Mouse (Mus musculus) heart, embryonic 12.5 days (tissue): ENCODE results near the gene Tcf20. TPM values are rescaled to one million over a fixed set of nuclear protein-coding genes. Genes with fewer than 3 reads are reported as not detected.

Experiments
- ATAC-seq: fragments of 200-750 bp; cut with Nextera tagmentation; 2 replicates; pipeline ENCODE4 v1.8.0; 2017; ENCODE audit warnings: moderate TSS enrichment, moderate library complexity; ENCODE audit not compliant: insufficient number of reproducible peaks, low FRiP score
- H3K27ac ChIP-seq: fragments of 300-500 bp; sonication (generic); 2 replicates; pipeline ENCODE4 v1.5.1; 2016; ENCODE audit warnings: mild to moderate bottlenecking, moderate library complexity; ENCODE audit not compliant: poor library complexity, severe bottlenecking
- H3K27me3 ChIP-seq: fragments of 300-500 bp; sonication (generic); replicated peaks from 2 replicates; pipeline ENCODE4 v1.6.1; 2016; ENCODE audit warnings: mild to moderate bottlenecking, moderate library complexity
- H3K36me3 ChIP-seq: fragments of 300-500 bp; sonication (generic); 2 replicates; pipeline ENCODE4 v1.6.1; 2016; ENCODE audit warnings: mild to moderate bottlenecking, moderate library complexity
- H3K4me1 ChIP-seq: fragments of 300-500 bp; sonication (generic); replicated peaks from 2 replicates; pipeline ENCODE4 v1.6.1; 2016; ENCODE audit warnings: mild to moderate bottlenecking
- H3K4me2 ChIP-seq: fragments of 300-500 bp; sonication (generic); 2 replicates; pipeline ENCODE4 v1.6.1; 2016; ENCODE audit warnings: mild to moderate bottlenecking, moderate library complexity
- H3K4me3 ChIP-seq: fragments of 300-500 bp; sonication (generic); 2 replicates; pipeline ENCODE4 v1.5.1; 2016; ENCODE audit warnings: mild to moderate bottlenecking
- H3K9ac ChIP-seq: fragments of 300-500 bp; sonication (generic); 2 replicates; pipeline ENCODE4 v1.6.1; 2016; ENCODE audit warnings: mild to moderate bottlenecking, moderate library complexity
- H3K9me3 ChIP-seq: fragments of 300-500 bp; sonication (generic); replicated peaks from 2 replicates; pipeline ENCODE4 v1.6.1; 2016; ENCODE audit warnings: mild to moderate bottlenecking, moderate library complexity
- WGBS: fragments of 180-500 bp; shearing (Covaris S2); methylation state at CpG from one replicate; pipeline ENCODE4 v1.1.7; 2016; 5-methylcytosine and 5-hydroxymethylcytosine counted together
- polyA plus RNA-seq: library from polyadenylated mRNA; unstranded; fragments of >200 nt; fragmentation: Nextera tagmentation; extraction: Ambion mirVana; gene quantifications from 2 replicates; pipeline ENCODE4 v1.2.1, GENCODE M21; 2016

Gene Tcf20
- polyA plus RNA-seq, 1 experiment from 2014 or later: 5.4 TPM

GRCm38 (mm10) chr15:82938155-82938569, 49.5 kb downstream of the Tcf20 start:
- Histone ChIP-seq H3K4me1 (peaks cover 59% of the 10 kb centered on the region), H3K27ac (peak overlapping the region; percentile 67), H3K27me3 (peaks cover 64% of the 10 kb centered on the region), H3K9ac (no peak overlapping the region), H3K36me3 (no peaks in the 10 kb centered on the region), H3K4me3 (peak overlapping the region; percentile 6; the same call in 1 of the 2 replicates), H3K9me3 (no peaks in the 10 kb centered on the region), H3K4me2 (peak overlapping the region; percentile 53)
- ATAC-seq: peak; percentile 62
- 9% methylated on average over 17 of the region's 17 CpGs for WGBS

DNA sequence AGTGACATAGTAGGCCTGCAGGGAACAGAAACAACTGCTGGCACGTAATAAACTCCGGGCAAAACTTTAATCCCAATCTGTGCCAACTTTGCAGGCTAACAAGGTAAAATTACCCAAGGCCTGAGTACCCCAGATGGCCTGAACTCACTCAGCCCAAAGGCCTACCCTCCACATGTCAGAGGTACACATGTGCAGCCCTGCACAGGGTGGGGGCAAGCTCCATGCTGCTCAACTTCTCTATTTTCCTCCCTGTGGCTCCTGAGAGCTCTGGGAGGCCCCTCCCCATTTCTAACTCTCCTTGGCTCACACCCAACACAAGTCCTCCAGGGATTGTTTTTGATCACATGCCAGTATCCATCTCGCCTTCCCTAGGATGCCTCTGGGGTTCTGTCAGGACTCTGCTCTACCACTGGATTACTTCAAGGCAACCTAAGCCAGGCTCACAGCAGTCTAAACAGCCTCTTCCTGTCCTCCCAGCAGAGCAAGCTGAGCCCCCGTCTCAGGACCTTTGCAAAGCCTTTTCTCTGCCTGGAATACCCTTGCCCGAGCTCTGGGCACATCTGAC, 50.2 kb downstream of the Tcf20 start:
- H3K36me3 ChIP-seq: no peaks in the 10 kb centered on the region
- H3K4me1 ChIP-seq: peaks cover 65% of the 10 kb centered on the region
- H3K4me3 ChIP-seq: peak overlapping the region; percentile 6; the same call in 1 of the 2 replicates
- H3K9ac ChIP-seq: peak overlapping the region; percentile 48
- peaks cover 60% of the 10 kb centered on the region for H3K27me3 ChIP-seq
- peak; percentile 27; the same call in 1 of the 2 replicates for ATAC-seq
- no peaks in the 10 kb centered on the region for H3K9me3 ChIP-seq
- H3K4me2 ChIP-seq: peak overlapping the region; percentile 53
- 38% methylated on average over 5 of the region's 5 CpGs for WGBS
- peak overlapping the region; percentile 67 for H3K27ac ChIP-seq

DNA sequence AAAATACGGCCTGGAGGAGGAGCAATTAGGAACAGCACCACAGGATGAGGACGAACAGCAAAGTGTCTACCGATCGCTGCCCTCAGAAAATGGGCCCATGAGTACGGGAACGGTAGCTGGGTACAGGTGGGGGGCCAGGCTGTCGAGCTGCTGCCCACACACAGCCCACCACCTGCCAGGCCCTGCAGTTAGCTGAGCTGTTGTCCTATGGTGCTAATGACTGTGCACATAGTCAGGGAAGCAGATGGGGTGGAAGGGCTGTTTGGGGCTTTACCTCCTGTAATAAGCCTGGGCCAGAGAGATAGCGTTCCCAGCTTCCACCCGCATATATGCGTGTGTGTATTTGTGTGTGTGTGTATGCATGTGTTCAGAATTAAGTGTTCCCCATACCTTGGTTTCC, 52.7 kb downstream of the Tcf20 start:
- no peak overlapping the region for H3K4me3 ChIP-seq
- H3K4me2 ChIP-seq: no peak overlapping the region
- no peaks in the 10 kb centered on the region for H3K9me3 ChIP-seq
- 85% methylated on average over 10 of the region's 10 CpGs for WGBS
- no peaks in the 10 kb centered on the region for H3K36me3 ChIP-seq
- H3K9ac ChIP-seq: no peak overlapping the region
- ATAC-seq: no peak
- no peak overlapping the region for H3K27ac ChIP-seq
- peaks cover 54% of the 10 kb centered on the region for H3K27me3 ChIP-seq
- H3K4me1 ChIP-seq: peaks cover 49% of the 10 kb centered on the region

DNA sequence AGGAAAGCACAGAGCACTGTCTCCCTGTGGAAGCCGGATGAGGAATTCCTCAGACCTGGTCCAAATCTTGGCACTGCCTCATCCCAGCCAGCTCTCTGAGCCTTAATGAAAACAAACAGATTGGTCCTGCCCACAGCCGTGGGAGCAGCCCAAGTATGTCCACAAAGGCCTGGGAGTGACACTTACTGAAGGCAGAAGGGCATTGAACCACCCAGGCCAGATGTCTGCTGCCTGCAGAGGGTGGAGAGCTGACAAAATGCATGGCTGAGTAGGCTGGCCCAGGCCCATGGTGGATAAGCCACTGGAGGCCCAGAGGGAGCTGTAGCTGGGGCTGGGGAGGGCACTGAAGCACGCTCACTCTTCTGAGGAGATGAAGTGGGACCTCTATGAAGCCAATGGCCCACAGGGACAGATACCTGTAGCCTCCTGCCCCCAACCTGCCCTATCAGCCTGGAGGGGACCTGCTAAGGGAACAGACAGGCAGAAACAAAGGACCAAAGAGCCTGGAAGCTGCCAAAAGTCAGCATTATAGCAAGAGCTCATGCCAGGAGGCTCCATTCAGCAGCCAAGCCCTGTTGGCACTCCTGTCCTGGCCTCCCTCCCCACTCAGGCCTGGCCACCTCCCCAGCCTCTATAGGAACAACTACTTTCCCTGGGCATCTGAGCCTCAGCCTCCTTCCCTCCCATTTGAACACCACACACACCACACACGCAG, 54.6 kb downstream of the Tcf20 start:
- H3K4me3 ChIP-seq: no peak overlapping the region
- H3K4me1 ChIP-seq: peaks cover 55% of the 10 kb centered on the region
- peaks cover 64% of the 10 kb centered on the region for H3K27me3 ChIP-seq
- no peak overlapping the region for H3K4me2 ChIP-seq
- H3K36me3 ChIP-seq: no peaks in the 10 kb centered on the region
- no peaks in the 10 kb centered on the region for H3K9me3 ChIP-seq
- H3K9ac ChIP-seq: no peak overlapping the region; the same call in 1 of the 2 replicates
- H3K27ac ChIP-seq: no peak overlapping the region
- 37% methylated on average over 4 of the region's 4 CpGs for WGBS
- ATAC-seq: 0 out of 2 replicates have a peak, but pooled peaks have one; percentile 13

- Histone ChIP-seq H3K9ac (no peak overlapping the region), H3K4me1 (peaks cover 55% of the 10 kb centered on the region), H3K27me3 (peaks cover 74% of the 10 kb centered on the region), H3K9me3 (no peaks in the 10 kb centered on the region), H3K27ac (no peak overlapping the region), H3K4me3 (no peak overlapping the region), H3K4me2 (no peak overlapping the region), H3K36me3 (no peaks in the 10 kb centered on the region)
- 91% methylated on average over 5 of the region's 5 CpGs for WGBS
- ATAC-seq: no peak
Observed at GRCm38 (mm10) chr15:82931436-82931835, 56.2 kb downstream of the Tcf20 start.

DNA sequence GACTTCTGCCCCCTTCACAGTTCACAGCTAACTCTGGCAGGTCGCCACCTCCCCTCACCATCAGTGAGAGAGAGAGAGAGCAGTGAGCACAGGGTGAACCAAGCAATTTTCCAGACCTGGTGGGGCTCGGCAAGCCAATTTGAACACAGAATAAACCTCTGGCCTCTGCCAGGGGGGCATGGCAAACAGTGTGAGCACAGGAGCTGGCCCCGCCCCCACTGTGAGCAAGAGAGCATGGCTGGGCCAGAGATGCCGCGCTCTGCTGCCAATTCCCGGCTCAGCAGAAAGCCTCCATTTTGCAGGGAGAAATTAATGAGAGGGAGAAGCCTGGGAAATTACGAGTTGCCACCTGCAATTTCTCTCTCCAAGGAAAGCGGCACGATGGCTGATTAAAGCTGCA, 58.1 kb downstream of the Tcf20 start:
- Histone ChIP-seq H3K9ac (0 out of 2 replicates have a peak overlapping the region, but pooled peaks have one; percentile 10), H3K36me3 (no peaks in the 10 kb centered on the region), H3K4me2 (no peak overlapping the region), H3K4me1 (peaks cover 69% of the 10 kb centered on the region), H3K27ac (no peak overlapping the region), H3K27me3 (peaks cover 66% of the 10 kb centered on the region), H3K9me3 (no peaks in the 10 kb centered on the region), H3K4me3 (no peak overlapping the region)
- WGBS: 41% methylated on average over 9 of the region's 9 CpGs
- ATAC-seq: no peak

GRCm38 (mm10) chr15:82928844-82929243, 58.8 kb downstream of the Tcf20 start:
- Histone ChIP-seq H3K9me3 (no peaks in the 10 kb centered on the region), H3K9ac (no peak overlapping the region), H3K4me2 (no peak overlapping the region), H3K36me3 (no peaks in the 10 kb centered on the region), H3K4me3 (no peak overlapping the region), H3K27me3 (peaks cover 63% of the 10 kb centered on the region), H3K4me1 (peaks cover 76% of the 10 kb centered on the region), H3K27ac (no peak overlapping the region)
- ATAC-seq: no peak
- 42% methylated on average over 8 of the region's 8 CpGs for WGBS

DNA sequence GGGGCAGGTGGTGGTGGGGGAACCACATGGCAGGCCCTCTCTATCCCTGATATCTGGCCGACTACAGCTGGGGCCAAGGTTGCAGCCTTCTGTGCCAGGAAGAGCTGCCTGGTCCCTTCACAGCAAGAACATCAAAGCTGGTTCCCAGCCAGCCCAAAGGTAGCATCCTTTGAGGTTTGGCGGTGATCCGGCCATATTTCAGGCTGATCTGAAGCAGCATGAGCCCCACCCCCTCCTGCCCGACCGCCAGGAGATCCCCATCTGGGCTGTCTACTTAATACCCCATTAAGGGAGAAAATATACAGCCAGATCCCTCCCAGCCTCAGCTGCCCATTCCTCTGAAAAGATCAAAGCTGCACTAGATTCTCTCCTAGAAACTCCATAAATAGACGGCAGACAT, 59.6 kb downstream of the Tcf20 start:
- Histone ChIP-seq H3K27ac (no peak overlapping the region), H3K27me3 (peaks cover 63% of the 10 kb centered on the region), H3K9ac (no peak overlapping the region), H3K4me2 (no peak overlapping the region), H3K4me3 (no peak overlapping the region), H3K9me3 (no peaks in the 10 kb centered on the region), H3K4me1 (peaks cover 78% of the 10 kb centered on the region), H3K36me3 (no peaks in the 10 kb centered on the region)
- 22% methylated on average over 6 of the region's 6 CpGs for WGBS
- no peak for ATAC-seq

DNA sequence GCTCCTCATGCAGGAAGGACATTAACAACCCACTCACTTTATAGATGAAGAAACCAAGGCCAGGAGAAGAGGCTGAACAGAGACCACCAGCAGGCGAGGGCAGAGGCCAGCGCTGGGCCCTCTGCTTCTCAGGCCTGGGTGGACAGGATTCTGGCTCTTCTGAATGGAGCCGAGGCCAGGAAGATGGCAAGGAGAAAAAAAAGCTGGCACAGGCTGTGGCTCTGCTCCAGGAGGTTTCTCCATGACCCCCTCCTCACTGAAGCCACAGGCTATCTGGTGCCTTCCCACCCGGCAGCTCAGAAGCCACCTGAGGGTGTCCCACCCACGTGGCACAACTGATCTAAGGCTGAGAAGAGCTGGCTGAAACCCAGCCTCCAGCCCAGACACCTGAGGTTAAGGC, 60.6 kb downstream of the Tcf20 start:
- WGBS: 66% methylated on average over 5 of the region's 5 CpGs
- ATAC-seq: no peak
- Histone ChIP-seq H3K27ac (no peak overlapping the region), H3K4me1 (peaks cover 80% of the 10 kb centered on the region), H3K4me3 (no peak overlapping the region), H3K4me2 (no peak overlapping the region), H3K27me3 (peaks cover 63% of the 10 kb centered on the region), H3K36me3 (no peaks in the 10 kb centered on the region), H3K9ac (0 out of 2 replicates have a peak overlapping the region, but pooled peaks have one; percentile 22), H3K9me3 (no peaks in the 10 kb centered on the region)

DNA sequence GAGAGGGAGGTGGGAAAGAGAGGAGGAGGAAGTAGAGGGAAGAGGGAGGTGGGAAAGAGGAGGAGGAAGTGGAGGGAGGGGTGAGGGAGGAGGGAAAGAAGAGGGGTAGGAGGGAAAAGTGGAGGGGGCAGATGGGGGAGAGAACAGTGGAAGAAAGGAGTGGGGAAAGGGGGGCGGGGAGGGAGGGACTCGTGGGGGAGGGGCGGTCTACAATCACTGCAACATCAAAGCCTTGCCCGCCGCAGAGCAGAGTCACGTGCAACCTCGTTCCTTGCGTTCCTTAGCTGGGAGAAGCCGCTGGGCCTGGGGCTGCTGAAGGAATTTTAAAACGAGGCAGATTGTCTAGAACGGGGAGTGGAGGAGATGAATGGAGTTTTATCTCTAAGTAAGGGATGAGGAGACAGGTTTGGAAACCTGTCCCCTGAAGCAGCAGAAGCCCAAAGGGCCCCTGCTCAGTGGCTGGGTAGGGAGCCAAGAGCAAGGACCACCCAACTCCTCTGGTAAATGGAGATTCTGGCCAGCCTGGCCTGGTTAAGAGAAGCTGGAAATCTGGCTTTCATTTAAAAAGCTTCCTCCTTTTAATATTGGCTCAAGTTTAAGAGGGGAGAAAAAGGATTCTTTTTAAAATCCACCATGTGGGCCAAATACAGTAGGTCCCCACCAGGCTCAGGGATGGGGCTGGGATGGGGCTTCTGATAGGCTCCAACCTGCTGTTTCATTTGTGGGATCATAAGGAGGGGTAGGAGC, 62.8 kb downstream of the Tcf20 start:
- H3K9ac ChIP-seq: 0 out of 2 replicates have a peak overlapping the region, but pooled peaks have one; percentile 18
- H3K4me2 ChIP-seq: peak overlapping the region; percentile 45
- H3K4me1 ChIP-seq: peaks cover 94% of the 10 kb centered on the region
- H3K27ac ChIP-seq: no peak overlapping the region
- H3K9me3 ChIP-seq: no peaks in the 10 kb centered on the region
- ATAC-seq: no peak
- H3K4me3 ChIP-seq: no peak overlapping the region
- WGBS: 2% methylated on average over 9 of the region's 11 CpGs
- H3K36me3 ChIP-seq: no peaks in the 10 kb centered on the region
- H3K27me3 ChIP-seq: peaks cover 46% of the 10 kb centered on the region

- H3K9me3 ChIP-seq: no peaks in the 10 kb centered on the region
- no peak overlapping the region for H3K27ac ChIP-seq
- H3K36me3 ChIP-seq: no peaks in the 10 kb centered on the region
- ATAC-seq: no peak
- peaks cover 81% of the 10 kb centered on the region for H3K4me1 ChIP-seq
- WGBS: 55% methylated on average over 5 of the region's 5 CpGs
- H3K9ac ChIP-seq: no peak overlapping the region
- H3K4me3 ChIP-seq: no peak overlapping the region
- peaks cover 46% of the 10 kb centered on the region for H3K27me3 ChIP-seq
- H3K4me2 ChIP-seq: no peak overlapping the region
Observed at GRCm38 (mm10) chr15:82923531-82923930, 64.1 kb downstream of the Tcf20 start.
